Mouse (Mus musculus): ENCODE data around the gene Ghr.

GRCm38 (mm10) chr15:3273191-3273590, 310.1 kb downstream of the Ghr start:
- no peak for TF ChIP-seq CTCF (IDR thresholded peaks at IDR 0.05; ENCODE audit: low read depth)
- TF ChIP-seq EP300 (optimal IDR thresholded peaks at IDR 0.05) = no peak
